Mouse (Mus musculus): ENCODE results near the gene Slamf7.
"Not testable (repeated sequence)": the region's sequence is repeated elsewhere in the genome, so short reads cannot be mapped to it uniquely, and the experiment has no call there.

Gene Slamf7

GRCm38 (mm10) chr1:171652734-171653133 lies at the start of gene Slamf7:
Gene Slamf7, minus strand, starts transcription at chr1:171653035.
- DNase-seq (ENCODE audit: extremely low read depth, insufficient read length, low spot score) = no peak

DNA sequence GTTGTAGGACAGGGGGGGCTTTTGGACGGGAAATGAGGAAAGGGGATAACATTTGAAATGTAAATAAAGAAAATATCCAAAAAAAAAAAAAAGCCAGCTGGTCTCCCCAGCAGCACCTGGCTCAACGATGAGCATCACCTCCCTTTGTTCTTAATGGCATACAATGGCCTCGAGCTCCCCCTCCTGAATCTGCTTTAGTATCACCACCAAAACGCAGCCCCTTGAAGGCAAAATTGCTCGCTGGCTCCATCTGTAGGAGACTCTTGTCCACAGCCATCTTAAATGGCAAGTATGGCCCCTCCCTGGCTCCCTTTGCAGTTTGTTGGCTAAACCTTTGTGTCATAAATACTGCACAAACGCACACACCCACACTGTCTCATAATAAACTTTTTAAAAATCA lies 46.1 kb upstream of the Slamf7 start:
- DNase-seq (ENCODE audit: extremely low read depth, insufficient read length, low spot score) = no peak

- no peak for DNase-seq (ENCODE audit: extremely low read depth, insufficient read length, low spot score)
These were observed 41.1 kb upstream of the Slamf7 start for GRCm38 (mm10) chr1:171693918-171694317.

- DNase-seq (ENCODE audit: extremely low read depth, insufficient read length, low spot score) = no peak
These were observed 34.5 kb upstream of the Slamf7 start for GRCm38 (mm10) chr1:171687320-171687719.

- no peak for DNase-seq (ENCODE audit: extremely low read depth, insufficient read length, low spot score)
These were observed 32.1 kb upstream of the Slamf7 start for GRCm38 (mm10) chr1:171684923-171685322.

GRCm38 (mm10) chr1:171681531-171682299 lies 28.9 kb upstream of the Slamf7 start, which contains the start of gene Cd48:
Gene Cd48, plus strand, starts transcription at chr1:171682009.
- DNase-seq (ENCODE audit: extremely low read depth, insufficient read length, low spot score) = peak; percentile 32

GRCm38 (mm10) chr1:171681009-171681408 lies 28.2 kb upstream of the Slamf7 start:
- DNase-seq (ENCODE audit: extremely low read depth, insufficient read length, low spot score) = no peak

- DNase-seq (ENCODE audit: extremely low read depth, insufficient read length, low spot score) = no peak
These were observed 24.9 kb upstream of the Slamf7 start for GRCm38 (mm10) chr1:171677721-171678120.

- DNase-seq (ENCODE audit: extremely low read depth, insufficient read length, low spot score) = no peak
These were observed 21.6 kb upstream of the Slamf7 start for GRCm38 (mm10) chr1:171674467-171674866.

GRCm38 (mm10) chr1:171672854-171673475 lies 20.1 kb upstream of the Slamf7 start:
- no peak for DNase-seq (ENCODE audit: extremely low read depth, insufficient read length, low spot score)

DNA sequence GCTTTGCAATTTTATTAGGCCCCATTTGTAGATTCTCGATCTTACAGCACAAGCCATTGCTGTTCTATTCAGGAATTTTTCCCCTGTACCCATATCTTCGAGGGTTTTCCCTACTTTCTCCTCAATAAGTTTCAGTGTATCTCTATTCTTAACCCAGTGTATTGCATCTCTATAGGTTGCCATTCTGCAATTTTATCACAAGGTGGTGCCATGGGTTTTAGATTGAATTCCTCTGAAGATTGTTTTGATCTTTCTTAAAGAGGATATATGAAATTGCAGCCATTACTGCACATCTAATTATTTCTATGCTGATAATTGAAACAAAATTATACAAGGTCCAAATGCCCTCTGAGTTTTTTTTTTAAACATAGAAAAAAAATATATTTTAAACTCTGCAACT lies 19.6 kb upstream of the Slamf7 start:
- DNase-seq (ENCODE audit: extremely low read depth, insufficient read length, low spot score) = not testable (repeated sequence)

GRCm38 (mm10) chr1:171667160-171667559 lies 14.3 kb upstream of the Slamf7 start:
- no peak for DNase-seq (ENCODE audit: extremely low read depth, insufficient read length, low spot score)

- peak; percentile 8 for DNase-seq (ENCODE audit: extremely low read depth, insufficient read length, low spot score)
These were observed 13.5 kb upstream of the Slamf7 start for GRCm38 (mm10) chr1:171666350-171666749.

GRCm38 (mm10) chr1:171663757-171664156 lies 10.9 kb upstream of the Slamf7 start:
- no peak for DNase-seq (ENCODE audit: extremely low read depth, insufficient read length, low spot score)

- no peak for DNase-seq (ENCODE audit: extremely low read depth, insufficient read length, low spot score)
These were observed 8.6 kb upstream of the Slamf7 start for GRCm38 (mm10) chr1:171661482-171661881.

DNA sequence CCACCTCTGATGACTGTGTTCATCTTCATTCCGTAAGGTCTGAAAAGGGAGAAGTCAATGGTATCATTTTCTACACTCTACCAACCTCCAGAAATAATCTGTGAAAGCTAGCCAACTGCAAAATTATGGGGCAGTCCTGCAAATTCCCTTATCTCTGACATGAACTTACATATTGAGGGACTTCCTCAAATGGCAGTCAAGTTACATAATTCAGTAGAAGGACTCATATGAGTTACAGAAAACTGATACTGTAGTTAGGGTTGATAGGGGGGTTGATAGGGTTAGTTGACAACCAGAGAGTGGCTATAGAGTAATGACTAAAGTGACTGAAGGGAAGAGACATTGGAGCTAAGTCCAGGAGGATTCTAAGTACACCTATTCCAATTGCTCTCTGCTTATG lies 7.6 kb upstream of the Slamf7 start:
- no peak for DNase-seq (ENCODE audit: extremely low read depth, insufficient read length, low spot score)

DNA sequence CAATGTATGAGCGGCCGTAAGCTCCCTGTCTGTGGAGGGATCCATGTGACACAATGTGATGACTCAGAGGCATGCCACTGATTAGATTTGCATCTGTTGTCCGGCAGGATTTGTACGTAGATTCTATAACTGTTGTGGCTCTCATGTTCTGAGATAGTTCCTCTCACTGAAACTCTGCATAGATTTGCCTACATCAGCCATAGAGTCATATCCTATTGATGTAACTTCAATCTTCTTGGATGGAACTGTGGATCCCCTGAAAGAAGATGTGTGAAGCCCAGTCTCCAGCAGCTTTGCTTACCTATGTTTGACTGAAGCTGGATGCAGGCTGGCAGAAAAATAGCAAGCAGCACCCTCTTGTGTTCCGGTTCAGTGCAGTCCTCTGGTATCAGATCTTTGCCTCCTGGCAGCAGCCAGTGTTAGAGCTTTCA lies 5.7 kb upstream of the Slamf7 start:
- no peak for DNase-seq (ENCODE audit: extremely low read depth, insufficient read length, low spot score)

GRCm38 (mm10) chr1:171648840-171649239 lies 4.0 kb downstream of the Slamf7 start:
- no peak for DNase-seq (ENCODE audit: extremely low read depth, insufficient read length, low spot score)

- DNase-seq (ENCODE audit: extremely low read depth, insufficient read length, low spot score) = no peak
These were observed 5.1 kb downstream of the Slamf7 start for GRCm38 (mm10) chr1:171647716-171648115.

- no peak for DNase-seq (ENCODE audit: extremely low read depth, insufficient read length, low spot score)
These were observed 6.3 kb downstream of the Slamf7 start for GRCm38 (mm10) chr1:171646429-171646940.

DNA sequence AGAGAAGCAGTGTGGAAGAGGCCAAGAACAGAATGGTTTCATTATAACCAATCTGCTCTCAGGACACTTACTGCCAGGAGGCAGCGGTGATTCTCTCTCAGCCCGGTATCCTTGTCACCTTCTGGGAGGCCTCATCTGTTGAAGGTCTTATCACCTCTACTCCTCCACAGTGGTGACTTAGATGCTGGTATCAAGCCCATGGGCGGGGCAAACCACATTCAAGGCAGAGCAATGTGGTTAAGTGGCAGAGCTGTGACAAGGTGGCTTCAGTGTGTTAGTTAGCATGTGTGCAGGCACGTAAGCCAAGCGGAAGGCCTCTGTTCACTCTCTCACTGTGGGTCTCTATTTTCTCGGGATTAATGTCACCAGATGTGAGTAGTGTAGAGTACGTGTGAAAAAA lies 9.2 kb downstream of the Slamf7 start:
- DNase-seq (ENCODE audit: extremely low read depth, insufficient read length, low spot score) = no peak

DNA sequence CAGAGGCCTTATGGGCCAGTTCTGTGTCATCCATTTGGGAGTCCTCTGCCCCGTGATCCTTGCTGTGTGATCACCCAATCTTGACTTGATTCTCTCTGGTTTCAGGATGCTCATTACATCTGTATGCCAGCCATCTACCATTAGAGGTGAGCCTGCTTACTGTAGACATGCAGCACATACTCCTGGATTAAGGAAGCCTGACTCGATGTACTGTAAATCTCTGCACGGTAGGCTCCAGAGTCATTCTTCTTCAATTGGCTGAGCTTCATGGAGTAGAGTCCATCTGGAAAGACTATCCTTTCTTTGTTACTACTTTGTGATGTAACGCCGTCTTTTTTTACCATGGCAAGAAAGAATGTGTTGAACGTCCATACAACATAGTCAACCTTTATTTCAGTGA lies 12.0 kb downstream of the Slamf7 start:
- no peak for DNase-seq (ENCODE audit: extremely low read depth, insufficient read length, low spot score)
